Mouse (Mus musculus): ENCODE measurements at regions not wholly inside any gene's neighbourhood (a gene's known extent, or its start where the extent isn't known, plus 50 kb on each side); places are given as distances from the start of the nearest gene placed in this dataset.

- no peak for DNase-seq
Observed at GRCm38 (mm10) chr14:8867641-8868040, 201.6 kb upstream of the 4930452B06Rik start.

GRCm38 (mm10) chr14:8851572-8851971, 185.5 kb upstream of the 4930452B06Rik start:
- no peak for DNase-seq

- DNase-seq = no peak
Observed at GRCm38 (mm10) chr14:8850208-8850607, 184.2 kb upstream of the 4930452B06Rik start.

- DNase-seq = peak in 1 of 2 experiments; percentile 24
Observed at GRCm38 (mm10) chr14:8833516-8833915, 167.5 kb upstream of the 4930452B06Rik start.

GRCm38 (mm10) chr14:8800217-8800616, 134.2 kb upstream of the 4930452B06Rik start:
- DNase-seq = peak; percentile 2 to 3

- no peak for DNase-seq
Observed at GRCm38 (mm10) chr14:8789348-8789747, 123.3 kb upstream of the 4930452B06Rik start.

- no peak for DNase-seq
Observed at GRCm38 (mm10) chr14:8760541-8760940, 94.5 kb upstream of the 4930452B06Rik start.

- DNase-seq = no peak
Observed at GRCm38 (mm10) chr14:8736831-8737230, 70.8 kb upstream of the 4930452B06Rik start.

- DNase-seq = no peak
Observed at GRCm38 (mm10) chr14:8733261-8733660, 67.2 kb upstream of the 4930452B06Rik start.

- no peak for DNase-seq
Observed at GRCm38 (mm10) chr14:8727364-8727763, 61.3 kb upstream of the 4930452B06Rik start.
